Mouse (Mus musculus): Measurements from ENCODE around the gene Lbr.

Lbr gene

GRCm38 (mm10) chr1:181842781-181843180, at the start of gene Lbr:
Gene Lbr, minus strand, starts transcription at chr1:181843046.
- DNase-seq (ENCODE audit: low spot score), result no peak

- no peak for DNase-seq (ENCODE audit: low spot score)
Observed at GRCm38 (mm10) chr1:181889670-181890069, 46.8 kb upstream of the Lbr start.

GRCm38 (mm10) chr1:181888801-181889200, 46.0 kb upstream of the Lbr start:
- peak; percentile 97 for DNase-seq (ENCODE audit: low spot score)

- DNase-seq (ENCODE audit: low spot score), result peak; percentile 19
Observed at GRCm38 (mm10) chr1:181881532-181881931, 38.7 kb upstream of the Lbr start.

GRCm38 (mm10) chr1:181880752-181881325, 38.0 kb upstream of the Lbr start:
- no peak for DNase-seq (ENCODE audit: low spot score)

- DNase-seq (ENCODE audit: low spot score), result no peak
Observed at GRCm38 (mm10) chr1:181878436-181878835, 35.6 kb upstream of the Lbr start.

GRCm38 (mm10) chr1:181877088-181877487, 34.2 kb upstream of the Lbr start:
- no peak for DNase-seq (ENCODE audit: low spot score)

GRCm38 (mm10) chr1:181876656-181877055, 33.8 kb upstream of the Lbr start:
- DNase-seq (ENCODE audit: low spot score), result no peak

GRCm38 (mm10) chr1:181873086-181873920, 30.5 kb upstream of the Lbr start:
- no peak for DNase-seq (ENCODE audit: low spot score)

- no peak for DNase-seq (ENCODE audit: low spot score)
Observed at GRCm38 (mm10) chr1:181872639-181873038, 29.8 kb upstream of the Lbr start.

GRCm38 (mm10) chr1:181866429-181867280, 23.8 kb upstream of the Lbr start:
- DNase-seq (ENCODE audit: low spot score), result no peak

GRCm38 (mm10) chr1:181865863-181866216, 23.0 kb upstream of the Lbr start:
- DNase-seq (ENCODE audit: low spot score), result no peak

GRCm38 (mm10) chr1:181864971-181865862, 22.4 kb upstream of the Lbr start:
- DNase-seq (ENCODE audit: low spot score), result no peak

GRCm38 (mm10) chr1:181863431-181863830, 20.6 kb upstream of the Lbr start:
- no peak for DNase-seq (ENCODE audit: low spot score)

- no peak for DNase-seq (ENCODE audit: low spot score)
Observed at GRCm38 (mm10) chr1:181862676-181863374, 20.0 kb upstream of the Lbr start.

GRCm38 (mm10) chr1:181861181-181861902, 18.5 kb upstream of the Lbr start:
- no peak for DNase-seq (ENCODE audit: low spot score)

GRCm38 (mm10) chr1:181860659-181861058, 17.8 kb upstream of the Lbr start:
- no peak for DNase-seq (ENCODE audit: low spot score)

GRCm38 (mm10) chr1:181856329-181856728, 13.5 kb upstream of the Lbr start:
- DNase-seq (ENCODE audit: low spot score), result no peak

GRCm38 (mm10) chr1:181854829-181855228, 12.0 kb upstream of the Lbr start:
- DNase-seq (ENCODE audit: low spot score), result no peak

GRCm38 (mm10) chr1:181853081-181853736, 10.4 kb upstream of the Lbr start:
- no peak for DNase-seq (ENCODE audit: low spot score)
